Mouse (Mus musculus) ES-E14 (cell line): ENCODE data around the gene Uqcc1.

Source experiments
- CHD2 ChIP-seq: IDR thresholded peaks from 2 replicates; pipeline ENCODE4 v1.6.1; 2014; ENCODE audit warnings: mild to moderate bottlenecking, low read depth, low read length, inconsistent platforms
- HCFC1 ChIP-seq: IDR thresholded peaks from 2 replicates; pipeline ENCODE4 v1.6.1; 2012; ENCODE audit warnings: low read length, inconsistent platforms, borderline replicate concordance; ENCODE audit not compliant: insufficient read depth
- MAFK ChIP-seq: IDR thresholded peaks from 2 replicates; pipeline ENCODE4 v1.6.1; 2014; ENCODE audit warnings: mild to moderate bottlenecking, low read depth, low read length, inconsistent platforms; ENCODE audit not compliant: insufficient read depth

- TF ChIP-seq HCFC1 (no peak), CHD2 (no peak), MAFK (no peak)
These were observed 9.9 kb upstream of the Uqcc1 start for GRCm38 (mm10) chr2:155939897-155940529.
